Mouse (Mus musculus): ENCODE measurements around the gene Sec24c.

- TF ChIP-seq GATA1 (IDR thresholded peaks at IDR 0.05; ENCODE audit: low read length) (no peak), TAL1 (IDR thresholded peaks at IDR 0.05; ENCODE audit: low read length) (no peak)
Measured at GRCm38 (mm10) chr14:20661661-20662331, 12.3 kb upstream of the Sec24c start.
